Mouse (Mus musculus) cerebellum, adult 8-10 months (tissue): Measurements from ENCODE around the gene Fam216b.
A peak's percentile ranks its signal among the peaks of the same experiment; 100 is the strongest.

ENCODE experiments used
- DNase-seq: peaks from one replicate; pipeline ENCODE4 v3.0.0; 2022

The Fam216b gene

DNA sequence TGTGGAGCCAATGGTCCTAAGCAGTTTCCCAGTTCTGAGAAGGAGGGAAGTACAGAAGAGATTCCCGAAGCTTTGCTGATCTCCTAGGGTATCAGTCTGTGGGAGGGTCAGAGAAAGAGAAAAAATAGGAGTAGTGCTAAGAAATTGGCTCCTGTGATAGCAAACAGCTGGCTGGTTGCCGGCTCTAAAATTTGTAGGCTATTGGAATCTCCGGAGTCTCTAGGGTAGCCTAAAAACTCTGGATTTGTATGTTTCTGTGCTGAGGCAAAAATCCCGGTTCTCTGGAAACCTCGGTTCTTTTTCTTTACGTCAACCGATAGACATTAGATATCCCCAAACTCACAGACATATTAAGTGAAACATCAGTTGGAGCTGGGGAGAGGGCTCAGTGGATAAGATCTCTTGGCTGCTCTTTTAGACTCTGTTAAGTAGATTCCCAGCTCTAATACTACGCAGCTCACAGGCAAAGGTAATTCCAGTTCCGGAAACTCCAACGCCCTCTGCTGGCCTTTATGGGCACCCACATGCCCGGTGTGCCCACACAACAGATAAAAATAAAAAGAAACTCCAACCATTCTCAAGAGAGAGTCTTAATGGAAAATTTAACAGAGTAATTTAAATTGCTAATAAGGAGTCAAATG lies 46.8 kb downstream of the Fam216b start:
- no peak for DNase-seq

DNA sequence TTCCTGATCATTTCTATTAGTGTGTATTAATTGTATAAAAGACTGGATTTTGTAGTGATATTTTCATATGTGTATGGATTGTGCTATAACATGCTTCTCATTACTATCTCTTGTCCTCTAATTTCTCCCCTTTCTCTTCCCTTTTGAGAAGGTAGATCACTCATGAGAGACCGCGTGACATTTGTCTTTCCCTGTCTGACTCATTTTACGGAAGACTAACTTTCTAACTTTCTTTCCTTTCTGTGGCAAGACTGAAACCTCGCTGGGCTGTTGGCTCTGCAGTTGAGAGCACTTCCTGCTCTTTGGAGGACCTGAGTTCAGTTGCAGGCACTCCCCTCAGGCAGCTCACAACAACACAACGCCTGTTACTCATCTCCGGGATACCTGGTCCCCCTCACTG lies 48.2 kb downstream of the Fam216b start:
- no peak for DNase-seq

DNA sequence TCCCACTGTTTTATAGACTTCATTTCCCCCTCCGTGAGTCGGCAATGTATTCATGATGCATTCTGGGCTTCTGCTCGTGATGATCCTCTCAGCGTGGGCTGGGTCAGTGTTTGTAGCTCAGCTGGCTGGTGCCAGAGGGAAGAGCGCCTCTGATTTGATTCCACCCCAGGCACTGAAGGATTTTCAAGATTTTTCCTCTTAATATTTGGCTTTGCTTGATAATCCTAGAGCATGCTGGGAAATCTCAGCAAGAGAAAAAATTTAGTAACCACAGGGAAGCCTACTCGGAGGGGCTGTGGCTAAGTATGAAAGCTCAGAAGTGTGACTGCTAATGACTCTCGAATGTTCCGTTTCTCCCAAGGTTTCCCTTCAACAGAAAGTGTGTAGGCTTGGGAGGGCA lies 49.9 kb downstream of the Fam216b start:
- peak; percentile 12 for DNase-seq
